In the genomic region with DNA sequence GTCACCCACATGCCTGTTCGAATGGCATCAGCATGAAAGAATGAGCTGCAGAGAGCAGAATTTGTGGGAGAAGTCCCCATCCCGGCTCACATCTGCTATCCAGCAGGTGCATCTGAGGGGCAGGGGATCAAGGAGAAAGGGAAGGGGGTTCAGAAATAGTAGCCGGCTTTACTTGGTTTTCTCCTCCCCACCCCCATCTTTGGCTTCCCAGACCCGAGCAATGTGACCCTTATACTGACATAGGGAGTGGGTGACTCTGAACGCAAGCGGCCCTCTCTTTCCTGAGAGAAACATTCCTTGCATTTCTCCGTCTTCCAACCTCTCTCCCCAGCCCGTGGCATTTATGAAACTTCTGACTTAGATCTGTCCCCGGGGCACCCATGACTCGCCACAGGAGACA, we compare ENCODE assay signal across 22 mouse cellular contexts.
A peak's percentile ranks its signal among the peaks of the same experiment; 100 is the strongest.
DNase-seq lines count a peak whose midpoint lies in the region; ATAC-seq and TF ChIP-seq lines count a peak whose summit lies in the region.
"Had no signal": no experiment of that assay in that cellular context is flagged by ENCODE, and none has a peak within 500 bp of the region (broad histone marks: within the 10 kb centered on the region; RNA-seq: fewer than 3 reads in every experiment).

No protein-coding gene starts in this region.

- H3K9me3 ChIP-seq in heart, embryonic 12.5 days (replicated peaks), result no peaks in the 10 kb centered on the region
- H3K9me3 ChIP-seq in kidney, embryonic 14.5 days (ENCODE audit: control insufficient read depth, low read length), result no peaks in the 10 kb centered on the region
- H3K9me3 ChIP-seq in heart, embryonic 16.5 days (replicated peaks; ENCODE audit: control insufficient read depth, low read length), result no peaks in the 10 kb centered on the region
- H3K9me3 ChIP-seq: embryonic facial prominence, embryonic 15.5 days; forebrain, embryonic 10.5 days; hindbrain, embryonic 15.5 days had no signal

- peak; percentile 92 for DNase-seq in heart, adult 11 months
- no peak for DNase-seq in heart, postnatal 10 days
- no peak for DNase-seq in heart, postnatal 4 days
- DNase-seq in kidney, adult 2 months, result no peak
- DNase-seq in left cerebral cortex, postnatal 4 days, result no peak
- DNase-seq: adrenal gland, postnatal 10 days; cerebellum, adult 11 months; cerebellum, adult 8-10 months; cerebellum, postnatal 14 days; embryo, embryonic 11 days; gastrocnemius, postnatal 14 days; kidney, adult 8-10 months had no signal

- intact Hi-C loops in heart, postnatal 10 days (cut with DNase I), result no loop called here
- intact Hi-C loops in left cerebral cortex, postnatal 4 days (cut with DNase I), result no loop called here

- no peak for TF ChIP-seq POLR2A in kidney, adult 2 months (IDR thresholded peaks at IDR 0.05; ENCODE audit: low read depth, low read length)

- H3K4me2 ChIP-seq in heart, embryonic 12.5 days, result no peak overlapping the region
- no peak overlapping the region for H3K4me2 ChIP-seq in kidney, embryonic 14.5 days (replicated peaks; ENCODE audit: low read depth, low read length)
- no peak overlapping the region for H3K4me2 ChIP-seq in heart, embryonic 16.5 days (ENCODE audit: low read depth, low read length)
- H3K4me2 ChIP-seq: embryonic facial prominence, embryonic 15.5 days; hindbrain, embryonic 15.5 days had no signal

- H3K36me3 ChIP-seq in heart, embryonic 12.5 days, result peaks cover 91% of the 10 kb centered on the region
- peaks cover 15% of the 10 kb centered on the region for H3K36me3 ChIP-seq in kidney, adult 2 months (ENCODE audit: control insufficient read depth, insufficient read depth, low read length)
- peaks cover 17% of the 10 kb centered on the region; the same call in 1 of the 2 replicates for H3K36me3 ChIP-seq in kidney, embryonic 14.5 days (ENCODE audit: control insufficient read depth, insufficient read depth, low read length)
- peaks cover 57% of the 10 kb centered on the region for H3K36me3 ChIP-seq in heart, embryonic 16.5 days (ENCODE audit: control insufficient read depth, insufficient read depth)
- H3K36me3 ChIP-seq: hindbrain, embryonic 15.5 days had no signal

- H3K4me1 ChIP-seq in heart, embryonic 12.5 days (replicated peaks), result peaks cover 79% of the 10 kb centered on the region
- H3K4me1 ChIP-seq in kidney, adult 2 months (ENCODE audit: control insufficient read depth, insufficient read depth, low read length), result peaks cover 31% of the 10 kb centered on the region
- 0 out of 2 replicates have a peak, but pooled peaks cover 6% of the 10 kb centered on the region for H3K4me1 ChIP-seq in kidney, embryonic 14.5 days (ENCODE audit: control insufficient read depth, insufficient read depth, low read length)
- peaks cover 78% of the 10 kb centered on the region for H3K4me1 ChIP-seq in heart, embryonic 16.5 days (ENCODE audit: control insufficient read depth, insufficient read depth, low read length)

- no peak for ATAC-seq in heart, embryonic 12.5 days (ENCODE audit: insufficient number of reproducible peaks, low FRiP score)
- ATAC-seq in kidney, embryonic 14.5 days (ENCODE audit: low FRiP score, low TSS enrichment), result no peak
- no peak for ATAC-seq in heart, embryonic 16.5 days (replicated peaks; ENCODE audit: extremely low read depth, insufficient read depth, low FRiP score)
- ATAC-seq: forebrain, embryonic 14.5 days; intestine, embryonic 16.5 days had no signal

- TF ChIP-seq CTCF in kidney, adult 2 months (conservative IDR thresholded peaks at IDR 0.05; ENCODE audit: insufficient read depth, insufficient read length, low read depth, low read length), result no peak

- H3K4me3 ChIP-seq in heart, embryonic 12.5 days, result no peak overlapping the region
- no peak overlapping the region for H3K4me3 ChIP-seq in kidney, adult 2 months (ENCODE audit: insufficient read depth, low read depth, low read length)
- no peak overlapping the region for H3K4me3 ChIP-seq in kidney, embryonic 14.5 days (ENCODE audit: low read length)
- H3K4me3 ChIP-seq in heart, embryonic 16.5 days (ENCODE audit: low read length), result no peak overlapping the region
- H3K4me3 ChIP-seq: embryonic facial prominence, embryonic 15.5 days; erythroblast, embryonic 14.5 days; forebrain, embryonic 10.5 days; hindbrain, embryonic 15.5 days had no signal

- peak overlapping the region; percentile 43; the same call in 1 of the 2 replicates for H3K27ac ChIP-seq in heart, embryonic 12.5 days (ENCODE audit: poor library complexity, severe bottlenecking)
- peak overlapping the region; percentile 12; the same call in 1 of the 2 replicates for H3K27ac ChIP-seq in kidney, adult 2 months (ENCODE audit: insufficient read depth, low read depth, low read length)
- no peak overlapping the region for H3K27ac ChIP-seq in kidney, embryonic 14.5 days (ENCODE audit: low read depth, low read length)
- H3K27ac ChIP-seq in heart, embryonic 16.5 days (ENCODE audit: low read length), result peak overlapping the region; percentile 26; the same call in 1 of the 2 replicates
- H3K27ac ChIP-seq: embryonic facial prominence, embryonic 15.5 days; forebrain, embryonic 10.5 days; hindbrain, embryonic 15.5 days; kidney, postnatal 0 days had no signal

- WGBS in heart, embryonic 12.5 days, result 46% methylated on average over 10 of the region's 10 CpGs
- 67% methylated on average over 10 of the region's 10 CpGs for WGBS in kidney, adult 2 months
- 69% methylated on average over 10 of the region's 10 CpGs for WGBS in kidney, embryonic 14.5 days
- 41% methylated on average over 10 of the region's 10 CpGs for WGBS in heart, embryonic 16.5 days

- no peaks in the 10 kb centered on the region for H3K27me3 ChIP-seq in heart, embryonic 12.5 days (replicated peaks)
- no peaks in the 10 kb centered on the region for H3K27me3 ChIP-seq in kidney, adult 2 months (replicated peaks; ENCODE audit: control insufficient read depth, insufficient read depth, low read length)
- H3K27me3 ChIP-seq in kidney, embryonic 14.5 days (ENCODE audit: control insufficient read depth, insufficient read depth, low read length), result no peaks in the 10 kb centered on the region
- H3K27me3 ChIP-seq in heart, embryonic 16.5 days (ENCODE audit: control insufficient read depth, insufficient read depth, low read length), result no peaks in the 10 kb centered on the region
- H3K27me3 ChIP-seq: embryonic facial prominence, embryonic 15.5 days; hindbrain, embryonic 15.5 days had no signal

- H3K9ac ChIP-seq in heart, embryonic 12.5 days, result 0 out of 2 replicates have a peak overlapping the region, but pooled peaks have one; percentile 9
- no peak overlapping the region for H3K9ac ChIP-seq in kidney, embryonic 14.5 days (ENCODE audit: low read depth, low read length)
- peak overlapping the region; percentile 4; the same call in 1 of the 2 replicates for H3K9ac ChIP-seq in heart, embryonic 16.5 days (ENCODE audit: low read length)
- H3K9ac ChIP-seq: embryonic facial prominence, embryonic 15.5 days; hindbrain, embryonic 15.5 days had no signal
